Mouse (Mus musculus): ENCODE measurements around the gene Actr5. TPM values are rescaled to one million over a fixed set of nuclear protein-coding genes. Genes with fewer than 3 reads are reported as not detected.

The Actr5 gene
- polyA plus RNA-seq, 1 experiment: 0.53 TPM

GRCm38 (mm10) chr2:158628858-158629257 is 4.2 kb downstream of the Actr5 start:
- no peaks in the 10 kb centered on the region for H3K27me3 ChIP-seq (ENCODE audit: control insufficient read depth)
- H3K4me1 ChIP-seq (ENCODE audit: control insufficient read depth): peaks cover 29% of the 10 kb centered on the region
- TF ChIP-seq GATA1 (IDR thresholded peaks at IDR 0.05; ENCODE audit: low read length) (no peak), TAL1 (IDR thresholded peaks at IDR 0.05; ENCODE audit: low read length) (no peak)
- no peak overlapping the region for H3K4me3 ChIP-seq (replicated peaks)
- no peaks in the 10 kb centered on the region for H3K9me3 ChIP-seq (ENCODE audit: control insufficient read depth, low read length)
- peaks cover 73% of the 10 kb centered on the region for H3K36me3 ChIP-seq (ENCODE audit: control insufficient read depth)

GRCm38 (mm10) chr2:158629414-158629813 is 4.7 kb downstream of the Actr5 start:
- Histone ChIP-seq H3K36me3 (ENCODE audit: control insufficient read depth) (peaks cover 76% of the 10 kb centered on the region), H3K4me3 (replicated peaks) (no peak overlapping the region), H3K9me3 (ENCODE audit: control insufficient read depth, low read length) (no peaks in the 10 kb centered on the region), H3K27me3 (ENCODE audit: control insufficient read depth) (no peaks in the 10 kb centered on the region), H3K4me1 (ENCODE audit: control insufficient read depth) (peaks cover 28% of the 10 kb centered on the region)
- TF ChIP-seq TAL1 (IDR thresholded peaks at IDR 0.05; ENCODE audit: low read length) (no peak), GATA1 (IDR thresholded peaks at IDR 0.05; ENCODE audit: low read length) (no peak)

GRCm38 (mm10) chr2:158631873-158632272 is 7.2 kb downstream of the Actr5 start:
- peaks cover 12% of the 10 kb centered on the region for H3K4me1 ChIP-seq (ENCODE audit: control insufficient read depth)
- H3K9me3 ChIP-seq (ENCODE audit: control insufficient read depth, low read length): no peaks in the 10 kb centered on the region
- H3K27me3 ChIP-seq (ENCODE audit: control insufficient read depth): no peaks in the 10 kb centered on the region
- peaks cover 94% of the 10 kb centered on the region for H3K36me3 ChIP-seq (ENCODE audit: control insufficient read depth)
- TF ChIP-seq GATA1 (IDR thresholded peaks at IDR 0.05; ENCODE audit: low read length) (no peak), TAL1 (IDR thresholded peaks at IDR 0.05; ENCODE audit: low read length) (no peak)
- no peak overlapping the region for H3K4me3 ChIP-seq (replicated peaks)

GRCm38 (mm10) chr2:158641869-158642268 is 17.2 kb downstream of the Actr5 start:
- TF ChIP-seq GATA1 (IDR thresholded peaks at IDR 0.05; ENCODE audit: low read length) (no peak), TAL1 (IDR thresholded peaks at IDR 0.05; ENCODE audit: low read length) (no peak)
- Histone ChIP-seq H3K9me3 (ENCODE audit: control insufficient read depth, low read length) (0 out of 2 replicates have a peak, but pooled peaks cover 2% of the 10 kb centered on the region), H3K4me3 (replicated peaks) (no peak overlapping the region), H3K4me1 (ENCODE audit: control insufficient read depth) (no peaks in the 10 kb centered on the region), H3K27me3 (ENCODE audit: control insufficient read depth) (no peaks in the 10 kb centered on the region), H3K36me3 (ENCODE audit: control insufficient read depth) (peaks cover 40% of the 10 kb centered on the region)

- peaks cover 33% of the 10 kb centered on the region for H3K36me3 ChIP-seq (ENCODE audit: control insufficient read depth)
- H3K9me3 ChIP-seq (ENCODE audit: control insufficient read depth, low read length): 0 out of 2 replicates have a peak, but pooled peaks cover 2% of the 10 kb centered on the region
- no peaks in the 10 kb centered on the region for H3K4me1 ChIP-seq (ENCODE audit: control insufficient read depth)
- no peaks in the 10 kb centered on the region for H3K27me3 ChIP-seq (ENCODE audit: control insufficient read depth)
- TF ChIP-seq GATA1 (IDR thresholded peaks at IDR 0.05; ENCODE audit: low read length) (no peak), TAL1 (IDR thresholded peaks at IDR 0.05; ENCODE audit: low read length) (no peak)
- H3K4me3 ChIP-seq (replicated peaks): no peak overlapping the region
These were observed 17.9 kb downstream of the Actr5 start for GRCm38 (mm10) chr2:158642587-158642986.

GRCm38 (mm10) chr2:158643791-158644190 is 19.1 kb downstream of the Actr5 start:
- TF ChIP-seq TAL1 (IDR thresholded peaks at IDR 0.05; ENCODE audit: low read length) (no peak), GATA1 (IDR thresholded peaks at IDR 0.05; ENCODE audit: low read length) (no peak)
- no peaks in the 10 kb centered on the region for H3K27me3 ChIP-seq (ENCODE audit: control insufficient read depth)
- no peak overlapping the region for H3K4me3 ChIP-seq (replicated peaks)
- peaks cover 21% of the 10 kb centered on the region for H3K36me3 ChIP-seq (ENCODE audit: control insufficient read depth)
- 0 out of 2 replicates have a peak, but pooled peaks cover 2% of the 10 kb centered on the region for H3K9me3 ChIP-seq (ENCODE audit: control insufficient read depth, low read length)
- no peaks in the 10 kb centered on the region for H3K4me1 ChIP-seq (ENCODE audit: control insufficient read depth)

GRCm38 (mm10) chr2:158651159-158651908 is 26.6 kb downstream of the Actr5 start:
- H3K4me1 ChIP-seq (ENCODE audit: control insufficient read depth): no peaks in the 10 kb centered on the region
- TF ChIP-seq TAL1 (IDR thresholded peaks at IDR 0.05; ENCODE audit: low read length): no peak
- H3K36me3 ChIP-seq (ENCODE audit: control insufficient read depth): no peaks in the 10 kb centered on the region
- H3K4me3 ChIP-seq (replicated peaks): no peak overlapping the region
- H3K27me3 ChIP-seq (ENCODE audit: control insufficient read depth): no peaks in the 10 kb centered on the region
- no peaks in the 10 kb centered on the region for H3K9me3 ChIP-seq (ENCODE audit: control insufficient read depth, low read length)

GRCm38 (mm10) chr2:158652985-158653384 is 28.3 kb downstream of the Actr5 start:
- TF ChIP-seq GATA1 (IDR thresholded peaks at IDR 0.05; ENCODE audit: low read length): no peak
- H3K4me1 ChIP-seq (ENCODE audit: control insufficient read depth): no peaks in the 10 kb centered on the region
- H3K36me3 ChIP-seq (ENCODE audit: control insufficient read depth): no peaks in the 10 kb centered on the region
- no peaks in the 10 kb centered on the region for H3K27me3 ChIP-seq (ENCODE audit: control insufficient read depth)
- no peak overlapping the region for H3K4me3 ChIP-seq (replicated peaks)
- H3K9me3 ChIP-seq (ENCODE audit: control insufficient read depth, low read length): no peaks in the 10 kb centered on the region

- Histone ChIP-seq H3K9me3 (ENCODE audit: control insufficient read depth, low read length) (no peaks in the 10 kb centered on the region), H3K36me3 (ENCODE audit: control insufficient read depth) (no peaks in the 10 kb centered on the region), H3K4me1 (ENCODE audit: control insufficient read depth) (no peaks in the 10 kb centered on the region), H3K27me3 (ENCODE audit: control insufficient read depth) (no peaks in the 10 kb centered on the region), H3K4me3 (replicated peaks) (no peak overlapping the region)
- TF ChIP-seq GATA1 (IDR thresholded peaks at IDR 0.05; ENCODE audit: low read length) (no peak), TAL1 (IDR thresholded peaks at IDR 0.05; ENCODE audit: low read length) (no peak)
These were observed 30.0 kb downstream of the Actr5 start for GRCm38 (mm10) chr2:158654717-158655116.

GRCm38 (mm10) chr2:158655806-158656205 is 31.1 kb downstream of the Actr5 start:
- Histone ChIP-seq H3K4me3 (replicated peaks) (no peak overlapping the region), H3K4me1 (ENCODE audit: control insufficient read depth) (no peaks in the 10 kb centered on the region), H3K9me3 (ENCODE audit: control insufficient read depth, low read length) (no peaks in the 10 kb centered on the region), H3K27me3 (ENCODE audit: control insufficient read depth) (no peaks in the 10 kb centered on the region), H3K36me3 (ENCODE audit: control insufficient read depth) (no peaks in the 10 kb centered on the region)
- TF ChIP-seq GATA1 (IDR thresholded peaks at IDR 0.05; ENCODE audit: low read length) (no peak), TAL1 (IDR thresholded peaks at IDR 0.05; ENCODE audit: low read length) (no peak)

All from erythroblast, embryonic 14.5 days (primary cell).